Mouse (Mus musculus) megakaryocyte progenitor cell, adult 5-6 weeks (primary cell): ENCODE data around the gene Tob2. TPM values are rescaled to one million over a fixed set of nuclear protein-coding genes. Genes with fewer than 3 reads are reported as not detected.
A peak's percentile ranks its signal among the peaks of the same experiment; 100 is the strongest.

Source experiments
- ATAC-seq: replicated peaks from 2 replicates; pipeline ENCODE4 v1.8.0; 2016; ENCODE audit warnings: mild to moderate bottlenecking, moderate TSS enrichment, inconsistent platforms; ENCODE audit not compliant: poor library complexity
- total RNA-seq, 2 experiments: library from RNA; stranded (forward) in 1 of 2; stranded (reverse) in 1 of 2; fragments of 157-497, 149-512 nt in 1 of 2; fragments of 200-1000 nt in 1 of 2; gene quantifications; 2 replicates each; pipeline versions ENCODE4 v1.2.3 to v1.2.4; 2015 to 2017

Gene Tob2
- total RNA-seq, 2 experiments from 2014 or later = 19.8 to 33.9 TPM

DNA sequence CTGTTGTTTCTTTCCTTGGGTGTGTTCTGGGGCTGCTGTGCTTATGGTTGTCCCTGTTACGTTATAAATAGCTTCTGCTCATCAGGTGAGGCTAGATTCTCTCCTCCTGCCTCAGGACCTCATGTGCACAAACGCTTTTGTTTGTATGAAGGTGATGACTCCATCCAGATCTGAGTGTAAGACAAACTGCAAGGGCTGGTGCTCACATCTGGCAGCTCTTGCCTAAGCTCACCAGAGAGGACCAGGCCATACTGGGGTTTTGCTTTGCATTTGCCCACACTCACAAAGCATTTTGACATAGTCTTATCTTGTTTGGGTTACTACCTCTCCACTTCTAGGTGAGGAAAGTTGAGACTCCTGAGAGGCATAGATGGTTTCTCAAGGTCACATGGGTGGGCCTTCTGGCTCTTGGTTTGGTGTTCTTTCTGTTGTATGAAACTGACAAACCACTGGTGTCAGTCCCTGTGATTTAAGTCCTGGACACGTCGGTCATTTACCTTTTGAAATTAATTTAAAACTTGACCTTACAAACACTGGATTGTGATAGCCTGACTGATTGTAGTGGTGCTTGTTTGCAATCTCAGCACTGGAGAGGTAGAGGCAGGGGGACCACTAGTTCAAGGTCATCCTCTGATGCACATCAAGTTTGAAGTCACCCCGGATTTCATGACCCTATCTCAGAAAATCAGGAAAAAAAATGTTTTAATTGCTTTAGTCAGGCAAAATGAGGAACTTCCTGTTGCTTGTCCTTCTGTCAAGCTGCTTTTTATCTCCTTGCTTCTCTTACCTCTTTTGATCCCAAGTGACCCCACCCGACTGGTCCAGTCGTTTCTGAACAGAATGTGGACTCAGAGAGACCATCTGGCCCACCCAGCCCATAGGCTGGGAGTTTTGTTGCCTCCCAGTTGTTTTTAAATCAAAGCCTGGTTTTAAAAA lies 45.6 kb downstream of the Tob2 start:
- no peak for ATAC-seq

DNA sequence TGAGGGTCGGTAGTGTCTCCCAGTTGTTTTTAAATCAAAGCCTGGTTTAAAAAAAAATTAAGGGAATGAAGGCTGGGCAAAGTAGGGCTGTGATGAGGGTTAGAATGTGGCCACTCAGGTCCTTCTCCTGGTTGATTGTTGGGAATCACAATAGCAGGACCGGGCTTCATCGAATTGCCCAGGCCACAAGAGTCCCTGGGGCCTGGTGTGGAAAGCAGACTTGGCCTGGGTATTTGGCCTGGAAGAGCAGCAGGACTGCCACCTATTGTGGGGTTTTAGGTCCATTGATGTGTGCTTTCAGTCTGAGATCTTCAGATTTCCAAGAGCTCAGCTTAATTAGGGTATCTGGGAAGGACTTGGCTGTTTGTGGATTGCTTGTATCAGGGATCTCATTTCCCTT lies 46.3 kb downstream of the Tob2 start:
- ATAC-seq = no peak

DNA sequence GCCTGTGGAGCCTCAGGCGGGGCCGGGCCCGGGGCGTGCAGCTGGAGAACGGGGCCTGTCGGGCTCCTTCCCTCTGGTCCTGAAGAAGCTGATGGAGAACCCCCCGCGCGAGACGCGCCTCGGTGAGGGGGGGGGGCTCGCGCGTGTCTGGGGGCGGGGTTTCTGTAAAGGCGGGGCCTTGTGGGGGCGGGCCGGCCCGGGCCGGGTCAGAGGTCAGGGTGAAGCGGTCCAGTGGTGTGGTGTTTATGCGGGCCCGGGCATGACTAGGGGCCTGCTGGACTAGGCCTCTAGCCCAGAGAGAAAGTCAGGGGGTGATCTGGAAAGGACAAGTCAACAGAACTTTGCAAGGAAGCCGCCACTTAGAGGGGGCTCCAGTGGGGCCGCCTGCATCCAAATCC lies 47.0 kb downstream of the Tob2 start:
- no peak for ATAC-seq

DNA sequence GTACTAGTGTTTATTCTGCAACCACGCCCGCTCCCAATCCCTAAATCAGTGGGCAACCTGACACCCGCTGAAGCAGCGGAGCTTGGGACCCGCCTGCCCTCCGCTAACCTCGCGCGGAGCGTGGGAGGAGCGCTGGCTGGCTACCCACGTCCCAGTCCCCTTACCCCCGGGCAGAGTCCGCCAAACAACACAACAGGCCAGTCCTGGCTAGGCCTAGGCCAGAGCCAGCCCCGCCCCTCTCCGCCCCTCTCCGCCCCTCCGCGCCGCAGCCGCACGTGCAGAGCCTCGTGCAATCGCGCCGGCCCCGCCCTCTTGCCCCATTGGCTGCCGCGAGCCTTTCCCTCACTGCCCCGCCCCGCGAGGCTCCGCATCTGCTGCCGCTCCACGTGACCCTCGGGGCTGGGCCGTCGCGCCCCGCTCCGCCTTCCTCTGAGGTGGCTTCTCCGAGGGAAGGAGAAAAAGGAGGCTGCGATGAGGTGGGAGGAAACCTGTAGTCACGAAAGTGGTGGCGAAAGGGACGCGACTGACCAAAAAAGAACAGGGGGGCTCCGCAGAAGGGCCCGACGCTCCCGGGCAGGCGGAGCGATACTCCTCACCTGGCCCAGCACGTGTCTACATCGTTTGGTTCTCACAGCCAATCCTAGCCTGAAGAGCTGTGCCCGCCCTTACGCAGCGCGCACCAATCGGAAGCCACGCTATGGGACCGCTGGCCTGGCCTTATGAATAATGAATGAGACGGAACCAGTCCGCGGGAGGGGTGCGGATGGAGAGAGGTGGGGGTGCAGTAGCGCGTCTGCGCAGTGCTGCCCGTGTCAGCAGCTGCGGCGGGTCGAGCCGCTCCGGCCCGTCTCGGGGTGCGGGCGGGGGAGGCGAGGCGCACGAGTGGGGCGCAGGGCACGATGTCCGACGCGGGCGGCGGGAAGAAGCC lies 47.7 kb downstream of the Tob2 start:
- peak; percentile 90 for ATAC-seq

DNA sequence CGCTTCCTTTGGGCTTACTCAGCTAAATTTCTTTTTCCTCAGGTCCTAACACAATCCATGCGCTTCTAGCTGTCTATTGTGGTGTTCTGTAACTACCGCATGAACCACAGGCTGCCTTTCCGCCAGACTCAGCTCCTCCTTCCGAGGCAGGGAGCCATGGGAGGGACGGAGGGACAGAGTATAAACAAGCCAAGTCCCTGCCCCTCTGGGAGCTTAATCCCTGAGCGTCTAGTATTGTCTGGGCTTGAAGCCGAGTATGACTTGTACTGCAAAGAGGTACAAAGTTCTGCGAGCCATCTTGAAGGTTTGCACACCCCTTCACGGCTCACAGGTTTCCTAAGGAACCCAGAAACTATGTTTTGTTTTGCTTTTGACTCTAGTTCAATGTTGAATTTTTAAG lies 48.4 kb downstream of the Tob2 start:
- ATAC-seq = peak; percentile 40

DNA sequence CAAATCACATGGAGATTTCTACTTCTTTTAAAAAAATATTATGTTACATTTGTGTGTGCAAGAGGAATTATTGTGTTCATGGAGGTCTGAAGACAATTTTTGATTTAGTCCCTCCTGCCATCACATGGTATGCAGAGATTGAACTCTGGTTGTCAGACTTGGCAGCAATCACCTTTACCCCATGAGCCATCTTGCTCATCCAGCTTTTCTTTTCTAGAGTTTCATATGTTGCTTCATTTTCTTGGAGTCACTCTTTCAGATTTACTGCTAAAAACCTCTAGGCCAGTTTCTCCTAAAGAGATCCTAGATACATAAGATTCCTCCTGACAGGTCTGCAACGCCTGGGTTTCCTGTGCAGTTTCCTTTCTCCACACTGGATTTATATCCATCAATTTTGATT lies 49.0 kb downstream of the Tob2 start:
- ATAC-seq = no peak

DNA sequence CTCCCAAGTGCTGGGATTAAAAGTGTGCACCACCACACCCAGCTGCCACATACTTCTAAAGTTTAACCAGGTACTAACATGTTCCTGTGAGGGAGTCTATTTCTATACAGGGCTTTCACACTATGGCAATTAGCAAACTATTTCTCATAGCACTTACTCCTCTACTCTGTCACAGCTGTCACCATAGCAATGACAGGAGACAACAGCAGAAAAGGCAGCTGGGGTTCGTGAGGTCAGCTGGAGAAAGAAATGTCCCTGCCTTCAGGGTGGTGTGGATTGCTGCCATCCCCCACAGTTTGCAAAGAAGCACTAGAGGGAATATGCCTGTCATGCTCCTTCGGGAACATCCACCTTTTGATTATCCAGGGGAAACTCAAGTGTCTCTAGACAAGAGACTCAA lies 49.8 kb downstream of the Tob2 start:
- ATAC-seq = no peak

DNA sequence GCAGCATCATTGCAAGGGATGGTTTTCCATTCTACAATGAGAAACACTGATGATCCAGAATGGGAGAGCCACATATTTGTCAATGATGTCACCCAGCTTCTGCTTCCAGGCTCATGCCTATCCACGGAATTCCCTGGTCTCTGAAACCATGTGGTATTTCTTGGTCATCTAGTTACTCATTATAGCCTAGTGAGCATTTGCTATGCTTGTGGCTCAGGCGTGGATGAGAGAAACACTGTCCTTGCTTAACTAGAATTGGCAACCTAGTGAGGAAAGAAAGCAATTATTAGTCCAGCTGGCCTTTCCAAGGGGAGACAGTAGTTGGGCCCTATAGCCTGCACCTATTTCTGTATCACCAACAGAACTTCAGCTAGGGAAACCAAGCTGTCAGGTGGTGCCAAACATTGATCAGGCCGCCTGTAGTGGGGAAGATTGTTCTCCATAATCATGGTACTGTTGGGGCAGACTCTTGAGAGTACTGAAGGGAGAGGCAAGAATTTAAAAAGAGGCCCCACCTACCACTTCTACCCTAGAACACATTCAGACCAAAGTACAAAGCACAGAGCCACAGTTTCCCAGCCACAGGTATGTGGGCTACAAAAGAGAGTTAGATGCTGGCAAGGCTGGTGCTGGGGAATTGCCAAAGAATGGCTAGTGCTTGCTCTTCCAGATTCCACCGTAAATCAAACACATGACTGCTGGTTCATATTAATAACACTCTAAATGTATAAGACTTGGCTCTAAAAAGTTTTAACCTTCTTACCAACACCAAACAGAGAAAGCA lies 51.8 kb downstream of the Tob2 start:
- no peak for ATAC-seq

DNA sequence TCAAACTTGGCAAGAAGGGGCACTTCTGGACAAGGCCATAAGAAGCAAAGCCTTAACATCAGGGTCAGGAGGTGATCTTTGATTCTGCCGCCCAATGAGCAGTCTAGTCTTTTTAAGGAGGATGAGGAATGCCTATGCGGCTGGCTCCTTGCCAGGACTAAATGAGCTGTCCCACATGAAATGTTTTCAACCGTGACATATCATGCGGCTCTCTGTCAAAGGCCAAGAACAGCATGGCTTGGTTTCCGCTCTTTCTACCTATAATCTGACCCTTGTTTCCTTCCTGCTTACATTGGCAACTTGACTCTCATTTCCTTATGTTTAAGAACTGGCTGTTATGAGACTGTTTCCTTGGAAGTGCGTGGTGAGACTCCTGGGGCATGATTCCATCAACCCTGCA lies 53.0 kb downstream of the Tob2 start:
- ATAC-seq = no peak

DNA sequence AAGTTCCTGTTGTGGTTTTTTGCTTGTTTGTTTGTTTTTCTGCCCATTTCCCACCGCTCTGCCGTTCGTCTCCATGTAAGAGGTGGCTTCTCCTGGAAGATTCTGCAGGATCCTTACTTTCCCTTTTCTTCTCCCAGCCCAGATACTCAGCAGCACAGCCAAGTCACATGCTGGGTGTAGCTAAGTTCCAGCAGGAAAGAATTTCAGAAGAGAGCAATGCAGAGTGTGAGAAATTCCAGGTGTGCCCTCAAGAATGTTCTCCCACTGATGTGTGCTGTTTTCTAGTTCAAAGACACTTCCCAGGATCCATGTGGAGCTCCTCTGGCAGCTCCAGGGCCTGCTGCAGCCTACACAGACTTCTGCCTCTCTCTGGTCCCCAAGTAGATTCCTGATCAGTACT lies 53.7 kb downstream of the Tob2 start:
- no peak for ATAC-seq

DNA sequence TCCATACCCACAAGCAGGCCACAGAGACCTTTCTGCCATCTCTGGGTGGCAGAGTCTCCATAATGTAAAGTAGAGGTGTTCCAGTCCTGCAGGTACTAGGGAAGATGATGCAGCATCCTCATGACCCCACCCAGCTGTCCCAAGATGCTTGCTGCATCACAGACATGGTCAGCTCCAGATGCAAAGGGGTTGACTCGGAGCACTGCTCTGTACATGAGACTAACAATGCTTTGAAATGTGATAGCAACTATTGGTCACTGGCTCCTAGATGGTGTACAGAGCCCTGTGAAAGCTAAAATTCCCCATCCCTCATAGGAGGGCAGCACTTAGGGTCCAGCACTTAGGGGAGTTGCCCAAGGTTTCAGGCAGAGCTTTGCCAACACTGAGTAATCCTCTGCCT lies 54.4 kb downstream of the Tob2 start:
- ATAC-seq = no peak

DNA sequence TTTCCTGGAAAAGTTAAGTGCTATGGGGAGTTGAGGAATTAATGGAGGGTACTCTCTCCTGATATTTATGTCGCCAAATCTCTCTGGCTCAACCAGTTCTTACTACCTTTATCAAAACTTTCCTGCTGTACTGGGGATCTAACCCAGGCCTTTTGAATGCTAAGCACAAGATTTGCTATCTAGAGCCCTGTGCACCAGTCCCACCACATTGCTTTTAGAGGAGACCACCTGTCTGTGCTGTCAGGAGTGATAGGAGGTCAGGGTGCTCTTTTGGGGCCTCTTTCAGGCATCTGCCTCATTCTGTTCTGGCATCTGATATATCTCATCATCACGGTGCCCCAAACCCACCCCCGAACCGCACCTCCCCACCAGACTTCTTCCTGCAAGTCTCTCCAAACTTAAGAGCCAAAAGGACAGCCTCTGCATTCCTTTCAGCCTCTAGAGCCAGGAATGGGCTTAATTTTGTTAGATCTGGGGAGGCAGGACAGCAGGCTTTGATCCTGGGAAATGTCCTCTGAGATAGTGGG lies 55.1 kb downstream of the Tob2 start:
- 0 out of 2 replicates have a peak, but pooled peaks have one; percentile 11 for ATAC-seq

DNA sequence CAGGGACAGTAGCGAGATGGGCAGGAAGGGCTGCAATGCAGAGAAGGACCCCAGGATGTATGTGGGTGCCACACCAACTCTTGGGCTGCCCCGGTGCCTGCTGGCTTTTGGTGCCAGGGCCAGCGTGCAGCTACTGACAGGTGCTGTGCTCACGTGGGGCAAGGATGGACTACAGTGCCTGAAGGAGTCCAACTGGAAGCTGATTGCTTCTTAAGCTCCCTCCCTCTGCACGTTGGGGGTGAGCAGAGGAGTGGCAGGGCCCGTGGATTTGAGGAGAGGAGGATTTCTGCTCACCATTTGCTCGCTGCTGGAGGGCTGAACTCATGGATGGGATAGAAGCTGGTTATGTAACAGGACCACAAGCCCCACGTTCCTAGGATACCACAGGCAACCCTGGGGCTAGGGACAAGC lies 55.6 kb downstream of the Tob2 start:
- ATAC-seq = peak; percentile 10

DNA sequence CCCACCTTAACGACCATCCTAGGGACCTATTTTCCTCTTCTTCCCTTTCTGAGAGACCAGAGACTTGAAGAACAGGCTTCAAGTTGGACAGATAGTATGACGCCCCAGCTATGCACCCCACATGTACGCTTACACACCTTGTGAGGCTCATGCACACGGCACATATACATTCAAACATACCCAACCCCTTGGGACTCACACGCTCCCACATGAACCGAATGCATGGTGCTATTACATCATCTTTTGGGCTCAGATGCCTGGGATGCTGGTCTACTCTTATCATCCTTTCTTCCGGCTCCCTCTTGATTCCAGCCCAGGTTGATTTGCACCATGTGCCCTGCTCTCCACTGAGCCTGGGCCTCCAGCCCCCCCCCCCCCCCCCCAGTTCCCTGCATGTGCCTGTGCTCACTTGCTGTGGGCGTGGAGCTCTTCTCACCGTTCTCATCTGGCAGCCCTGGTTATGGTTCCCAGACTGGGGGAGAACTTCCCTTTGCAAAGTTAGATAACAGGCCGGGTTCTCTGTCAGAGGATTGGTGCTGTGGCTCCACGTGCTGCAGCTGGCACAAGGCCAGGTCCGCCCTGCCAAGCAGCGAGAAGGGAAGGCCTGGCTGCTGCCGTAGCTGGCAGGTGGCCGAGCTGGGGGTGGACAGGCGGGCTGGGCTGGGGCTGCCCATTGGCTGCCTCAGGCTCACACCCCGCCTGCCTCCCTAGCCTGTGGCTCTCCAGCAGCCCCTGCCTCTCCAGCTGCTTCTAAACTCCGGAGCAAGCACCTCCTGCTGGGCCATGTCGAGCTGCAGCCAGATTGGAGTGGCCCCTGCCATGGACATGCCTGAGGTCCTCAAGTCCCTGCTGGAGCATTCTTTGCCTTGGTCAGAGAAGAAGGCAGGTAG lies 56.4 kb downstream of the Tob2 start, which contains the start of gene Tef:
Tef (plus strand) TSS at position 421 of the 890 bp plus-strand sequence.
- peak; percentile 90 for ATAC-seq

DNA sequence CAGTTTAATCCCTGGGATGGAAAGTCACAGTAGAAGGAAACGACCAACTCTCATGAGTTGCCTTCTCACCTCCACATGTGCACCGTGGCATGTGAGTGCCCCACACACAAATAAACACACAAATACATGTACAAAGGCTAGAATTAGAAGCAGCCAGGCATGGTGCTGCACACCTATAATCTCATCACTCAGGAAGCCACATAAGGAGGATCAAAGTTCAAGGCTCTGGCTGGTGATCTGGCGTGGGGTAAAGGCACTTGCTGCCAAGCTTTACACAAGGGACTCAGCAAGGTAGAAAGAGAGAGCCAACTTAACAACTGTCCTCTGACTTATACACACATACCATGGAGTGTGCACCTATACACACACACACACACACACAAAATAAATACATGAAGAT lies 58.2 kb downstream of the Tob2 start:
- ATAC-seq = no peak

DNA sequence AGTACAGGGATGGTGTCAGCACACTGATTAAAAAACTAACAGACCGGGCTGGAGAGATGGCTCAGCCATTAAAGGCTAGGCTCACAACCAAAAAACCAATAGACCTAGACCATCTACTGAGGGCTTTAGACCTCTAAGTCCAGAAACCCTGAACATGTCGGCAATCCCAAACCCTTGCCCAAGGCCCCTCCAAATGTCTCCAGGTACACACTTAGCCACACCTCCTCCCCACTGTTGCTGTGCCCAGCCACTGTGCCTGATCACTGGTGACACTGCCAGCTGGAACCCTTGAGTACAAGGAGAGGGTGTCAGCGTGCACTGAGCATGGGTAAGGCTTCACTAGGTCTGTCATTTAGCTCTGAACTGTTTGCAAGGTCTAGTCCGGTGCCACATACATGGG lies 60.2 kb downstream of the Tob2 start:
- ATAC-seq = no peak
